Mouse (Mus musculus) stomach, postnatal 0 days (tissue): Measurements from ENCODE around the gene Coq6. TPM values are rescaled to one million over a fixed set of nuclear protein-coding genes. Genes with fewer than 3 reads are reported as not detected.
"Not testable (repeated sequence)": the region's sequence is repeated elsewhere in the genome, so short reads cannot be mapped to it uniquely, and the experiment has no call there.

ENCODE experiments used
- ATAC-seq: fragments of 200-750 bp; cut with Nextera tagmentation; 2 replicates; pipeline ENCODE4 v1.8.0; 2017; ENCODE audit not compliant: low FRiP score, low TSS enrichment
- DNase-seq: peaks from one replicate; pipeline ENCODE4 v3.0.0-alpha.2; 2016; ENCODE audit warnings: low spot score
- H3K27ac ChIP-seq: fragments of 300-500 bp; sonication (generic); replicated peaks from 2 replicates; pipeline ENCODE4 v1.5.1; 2014; ENCODE audit warnings: mild to moderate bottlenecking, control low read depth
- H3K27me3 ChIP-seq: fragments of 300-500 bp; sonication (generic); 2 replicates; pipeline ENCODE4 v1.6.1; 2014; ENCODE audit warnings: low read length; ENCODE audit not compliant: control insufficient read depth, insufficient read depth
- H3K36me3 ChIP-seq: fragments of 300-500 bp; sonication (generic); 2 replicates; pipeline ENCODE4 v1.6.1; 2014; ENCODE audit warnings: low read length, mixed read lengths; ENCODE audit not compliant: control insufficient read depth, insufficient read depth
- H3K4me1 ChIP-seq: fragments of 300-500 bp; sonication (generic); replicated peaks from 2 replicates; pipeline ENCODE4 v1.6.1; 2014; ENCODE audit warnings: antibody characterized with exemption; ENCODE audit not compliant: control insufficient read depth, insufficient read depth
- H3K4me2 ChIP-seq: fragments of 300-500 bp; sonication (generic); replicated peaks from 2 replicates; pipeline ENCODE4 v1.6.1; 2014; ENCODE audit warnings: low read depth, mild to moderate bottlenecking, control low read depth, moderate library complexity
- H3K4me3 ChIP-seq: fragments of 300-500 bp; sonication (generic); 2 replicates; pipeline ENCODE4 v1.5.1; 2014; ENCODE audit warnings: low read depth, low read length, control low read depth
- H3K9ac ChIP-seq: fragments of 300-500 bp; sonication (generic); 2 replicates; pipeline ENCODE4 v1.6.1; 2014; ENCODE audit warnings: mild to moderate bottlenecking, low read length, control low read depth, mixed read lengths
- H3K9me3 ChIP-seq: fragments of 300-500 bp; sonication (generic); 2 replicates; pipeline ENCODE4 v1.6.1; 2016; ENCODE audit warnings: low read length; ENCODE audit not compliant: control insufficient read depth
- CTCF ChIP-seq: IDR thresholded peaks from 2 replicates; pipeline ENCODE4 v1.5.1; 2016; ENCODE audit warnings: antibody characterized with exemption, low read depth, mild to moderate bottlenecking, moderate library complexity
- EP300 ChIP-seq: optimal IDR thresholded peaks from 2 replicates; pipeline ENCODE3; 2016; ENCODE audit warnings: antibody characterized with exemption
- WGBS: fragments of 180-500 bp; shearing (Covaris S2); extraction: QIAGEN DNeasy Blood & Tissue Kit; methylation state at CpG from one replicate; pipeline ENCODE4 v1.1.7; 2014; 5-methylcytosine and 5-hydroxymethylcytosine counted together
- polyA plus RNA-seq: library from polyadenylated mRNA; unstranded; fragments of >200 nt; fragmentation: Nextera tagmentation; extraction: Ambion mirVana; gene quantifications from 2 replicates; pipeline ENCODE4 v1.2.1, GENCODE M21; 2015

Coq6 gene
- polyA plus RNA-seq, 1 experiment from 2014 or later = 27.6 TPM

GRCm38 (mm10) chr12:84347192-84347591 is 14.3 kb upstream of the Coq6 start:
- H3K9me3 ChIP-seq = no peaks in the 10 kb centered on the region
- WGBS = 53% methylated on average over 2 of the region's 2 CpGs
- TF ChIP-seq EP300 (no peak), CTCF (peak; percentile 76)
- no peaks in the 10 kb centered on the region for H3K4me1 ChIP-seq
- DNase-seq (peak; percentile 69), ATAC-seq (peak; percentile 81)
- H3K36me3 ChIP-seq = peaks cover 10% of the 10 kb centered on the region
- no peak overlapping the region for H3K4me2 ChIP-seq
- H3K4me3 ChIP-seq = no peak overlapping the region
- no peak overlapping the region for H3K9ac ChIP-seq
- H3K27ac ChIP-seq = no peak overlapping the region
- H3K27me3 ChIP-seq = no peaks in the 10 kb centered on the region

GRCm38 (mm10) chr12:84358699-84359098 is 2.8 kb upstream of the Coq6 start:
- not testable (repeated sequence) for H3K27me3 ChIP-seq, H3K9me3 ChIP-seq, H3K36me3 ChIP-seq, ATAC-seq, H3K27ac ChIP-seq, H3K4me1 ChIP-seq, H3K4me3 ChIP-seq, H3K9ac ChIP-seq, DNase-seq, H3K4me2 ChIP-seq
- 68% methylated on average over 2 of the region's 2 CpGs for WGBS

DNA sequence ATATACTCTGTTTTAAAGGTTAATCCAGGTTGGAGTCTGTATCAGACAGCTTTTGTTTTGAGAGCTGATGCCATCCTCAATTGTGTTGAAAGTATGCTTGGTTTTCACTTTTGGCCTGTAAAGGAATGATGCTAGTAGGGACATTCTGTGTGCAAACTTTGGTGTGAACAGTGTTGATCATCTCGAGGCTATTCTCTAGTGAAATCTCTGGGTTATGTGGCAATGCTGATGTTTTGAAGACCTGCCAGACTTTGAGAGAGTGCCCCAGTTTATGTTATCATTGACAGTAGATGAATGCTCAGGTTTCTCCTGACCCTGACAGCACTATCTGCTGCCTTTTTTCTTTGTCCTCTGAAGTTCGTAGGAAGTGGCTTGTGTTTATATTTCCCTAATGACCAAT is 1.4 kb downstream of the Coq6 start:
- H3K9ac ChIP-seq = no peak overlapping the region
- no peak overlapping the region for H3K27ac ChIP-seq
- DNase-seq = no peak
- no peaks in the 10 kb centered on the region for H3K9me3 ChIP-seq
- H3K4me2 ChIP-seq = peak overlapping the region; percentile 90
- no peaks in the 10 kb centered on the region for H3K27me3 ChIP-seq
- WGBS = 32% methylated on average over 2 of the region's 2 CpGs
- no peaks in the 10 kb centered on the region for H3K4me1 ChIP-seq
- no peaks in the 10 kb centered on the region for H3K36me3 ChIP-seq
- TF ChIP-seq EP300 = no peak
- TF ChIP-seq CTCF = no peak
- ATAC-seq = no peak
- peak overlapping the region; percentile 92 for H3K4me3 ChIP-seq

DNA sequence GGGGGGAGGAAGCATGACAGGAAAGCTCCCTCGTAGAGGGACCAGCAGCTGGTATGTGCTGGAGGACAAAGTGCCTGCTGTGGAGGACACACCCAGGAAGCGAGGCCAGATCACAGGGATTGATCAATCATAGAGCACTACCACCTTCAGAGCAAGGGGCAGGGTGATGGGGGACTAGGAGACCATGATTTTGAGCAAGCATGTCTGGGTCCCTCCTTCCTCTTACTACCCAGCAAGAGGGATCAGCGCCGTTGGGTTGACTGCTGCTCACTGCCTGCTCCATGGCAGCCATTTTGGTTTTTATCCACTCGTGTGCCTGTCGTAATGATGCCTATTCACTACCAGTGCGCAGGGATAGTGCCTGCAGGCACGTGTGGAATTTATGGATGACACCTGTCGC is 2.8 kb downstream of the Coq6 start:
- H3K27ac ChIP-seq = no peak overlapping the region
- H3K4me1 ChIP-seq = no peaks in the 10 kb centered on the region
- H3K27me3 ChIP-seq = no peaks in the 10 kb centered on the region
- H3K36me3 ChIP-seq = 0 out of 2 replicates have a peak, but pooled peaks cover 2% of the 10 kb centered on the region
- TF ChIP-seq EP300 = no peak
- TF ChIP-seq CTCF = no peak
- H3K4me3 ChIP-seq = no peak overlapping the region
- WGBS = 79% methylated on average over 9 of the region's 9 CpGs
- H3K9me3 ChIP-seq = no peaks in the 10 kb centered on the region
- ATAC-seq = no peak
- H3K9ac ChIP-seq = no peak overlapping the region
- no peak overlapping the region for H3K4me2 ChIP-seq
- no peak for DNase-seq

- Histone ChIP-seq H3K9ac (no peak overlapping the region), H3K27me3 (no peaks in the 10 kb centered on the region), H3K4me3 (no peak overlapping the region), H3K27ac (no peak overlapping the region), H3K9me3 (no peaks in the 10 kb centered on the region), H3K4me1 (no peaks in the 10 kb centered on the region), H3K4me2 (no peak overlapping the region), H3K36me3 (peaks cover 4% of the 10 kb centered on the region; the same call in 1 of the 2 replicates)
- ATAC-seq (no peak), DNase-seq (no peak)
- 93% methylated on average over 6 of the region's 6 CpGs for WGBS
- no peak for TF ChIP-seq CTCF
- no peak for TF ChIP-seq EP300
Measured at GRCm38 (mm10) chr12:84365137-84365536, 3.7 kb downstream of the Coq6 start.

DNA sequence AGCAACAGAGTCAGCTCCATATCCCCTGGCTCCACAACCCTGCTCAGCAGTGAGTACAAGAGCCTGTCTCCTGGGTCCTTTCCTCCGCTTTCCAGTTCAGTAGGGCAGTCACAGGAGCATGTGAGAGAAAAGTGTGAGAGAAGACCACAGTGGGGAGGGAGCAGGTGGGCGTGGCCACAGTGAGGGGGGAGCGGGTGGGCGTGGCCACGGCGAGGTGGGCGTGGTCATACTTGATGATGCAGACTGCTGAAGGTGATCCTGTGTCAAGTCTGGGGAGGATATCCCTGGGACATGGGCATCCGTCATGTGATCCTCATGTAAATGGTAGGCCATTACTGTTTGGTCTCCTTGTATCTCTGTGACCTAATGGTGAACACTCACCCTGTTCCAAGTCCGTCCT is 5.5 kb downstream of the Coq6 start:
- Histone ChIP-seq H3K4me2 (no peak overlapping the region), H3K27me3 (no peaks in the 10 kb centered on the region), H3K27ac (no peak overlapping the region), H3K4me1 (no peaks in the 10 kb centered on the region), H3K4me3 (no peak overlapping the region), H3K9ac (no peak overlapping the region), H3K9me3 (no peaks in the 10 kb centered on the region), H3K36me3 (peaks cover 13% of the 10 kb centered on the region; the same call in 1 of the 2 replicates)
- 62% methylated on average over 9 of the region's 9 CpGs for WGBS
- DNase-seq (no peak), ATAC-seq (no peak)
- no peak for TF ChIP-seq CTCF
- TF ChIP-seq EP300 = no peak
